Mouse (Mus musculus) brain, embryonic 18.5 days (tissue): ENCODE results near the gene March9.
A peak's percentile ranks its signal among the peaks of the same experiment; 100 is the strongest.

ENCODE experiments used
- DNase-seq: peaks from one replicate; pipeline ENCODE4 v3.0.0-alpha.2; 2012; ENCODE audit warnings: low read depth, low spot score

Gene March9

DNA sequence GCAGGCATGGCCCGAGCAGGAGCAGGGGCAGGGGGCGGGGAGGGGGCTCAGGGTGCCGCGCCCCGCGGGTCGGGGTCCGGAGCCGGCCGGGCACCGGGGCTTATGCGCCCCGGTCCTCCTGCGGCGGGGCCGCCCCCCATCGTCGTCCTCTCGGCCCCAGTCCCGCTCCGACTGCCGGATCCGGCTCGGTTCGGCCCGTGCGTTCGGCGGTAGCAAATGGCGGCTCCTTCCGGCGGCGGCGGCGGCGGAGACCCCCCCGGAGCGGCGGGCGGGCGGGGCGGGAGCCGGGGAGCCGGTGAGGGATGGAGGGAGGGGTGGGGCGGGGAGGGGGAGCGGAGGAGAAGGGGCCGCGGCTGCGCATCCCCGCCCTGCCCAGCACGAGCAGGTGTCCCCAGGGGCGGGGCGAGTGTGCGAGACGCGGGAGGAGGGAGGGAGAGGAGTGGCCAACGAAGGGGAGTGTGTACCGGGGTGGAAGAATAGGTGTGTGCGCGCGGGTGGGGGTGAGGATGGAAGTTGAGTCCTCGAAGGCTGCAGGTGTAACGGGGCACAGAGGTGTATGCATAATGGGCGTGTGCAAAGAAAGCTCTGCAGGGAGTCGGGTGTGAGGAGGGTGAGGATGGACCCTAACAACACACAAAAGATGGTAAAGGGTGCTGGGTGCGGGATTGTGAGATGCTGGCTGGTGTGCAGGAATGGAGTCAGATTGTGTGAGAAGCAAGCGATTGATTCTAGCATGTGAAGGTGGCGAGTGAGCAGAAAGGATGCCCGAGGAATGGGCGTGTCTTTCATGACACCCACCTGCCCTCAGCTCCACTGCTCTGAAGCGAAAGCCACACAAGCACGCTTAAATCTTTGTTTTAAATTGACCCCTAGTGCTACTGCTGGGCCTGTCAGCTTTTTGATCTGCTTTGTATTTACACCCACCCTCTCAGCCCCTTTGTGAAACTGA lies at the start of gene March9:
Gene March9, minus strand, starts transcription at position 217 of the 949 bp plus-strand sequence.
- DNase-seq, result peak; percentile 86

DNA sequence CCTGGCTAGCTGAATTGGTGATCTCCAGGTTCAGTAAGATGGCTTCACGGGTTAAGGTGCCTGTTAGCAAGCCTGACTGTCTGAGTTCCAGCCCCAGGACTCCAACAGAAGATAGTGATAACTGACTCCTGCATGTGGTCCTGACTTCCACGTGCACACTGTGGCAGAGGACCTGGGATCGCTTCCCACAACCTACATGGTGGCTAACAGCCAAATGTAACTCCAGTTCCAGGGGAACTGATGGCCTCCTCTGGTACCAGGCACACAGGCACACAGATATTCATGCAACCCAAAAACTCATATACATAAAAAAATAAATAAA lies 48.2 kb upstream of the March9 start:
- DNase-seq, result no peak

DNA sequence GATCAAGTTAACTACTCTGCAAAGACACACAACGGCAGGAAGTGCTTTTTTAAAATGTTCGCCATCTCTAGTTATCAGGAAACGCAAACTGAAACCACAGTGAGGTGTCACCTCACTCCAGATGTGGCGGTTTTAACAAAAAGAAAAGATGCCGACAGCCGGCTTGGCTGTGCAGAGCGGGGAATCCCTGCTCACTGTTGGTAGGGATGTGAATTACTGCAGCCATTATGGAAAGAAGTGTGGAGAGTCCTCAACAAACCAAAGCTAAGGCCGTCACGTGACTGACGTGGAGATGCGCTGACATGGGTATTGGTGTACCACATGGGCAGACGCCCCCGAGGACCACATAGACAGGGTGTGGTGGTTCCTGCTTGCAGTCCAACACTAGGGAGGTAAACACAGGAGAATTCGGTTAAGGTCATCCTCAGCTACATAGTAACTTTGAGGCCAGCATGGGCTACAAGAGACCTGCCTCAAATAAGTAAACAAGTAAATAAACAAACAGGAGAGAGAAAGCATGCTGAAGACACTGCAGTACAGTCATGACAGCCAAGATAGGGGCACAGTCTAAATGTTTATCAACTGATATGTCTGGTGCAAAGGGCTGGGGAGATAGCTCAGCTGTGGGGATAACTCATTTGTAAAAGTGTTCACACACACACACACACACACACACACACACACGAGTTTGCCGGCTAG lies 47.7 kb upstream of the March9 start:
- DNase-seq, result no peak

DNA sequence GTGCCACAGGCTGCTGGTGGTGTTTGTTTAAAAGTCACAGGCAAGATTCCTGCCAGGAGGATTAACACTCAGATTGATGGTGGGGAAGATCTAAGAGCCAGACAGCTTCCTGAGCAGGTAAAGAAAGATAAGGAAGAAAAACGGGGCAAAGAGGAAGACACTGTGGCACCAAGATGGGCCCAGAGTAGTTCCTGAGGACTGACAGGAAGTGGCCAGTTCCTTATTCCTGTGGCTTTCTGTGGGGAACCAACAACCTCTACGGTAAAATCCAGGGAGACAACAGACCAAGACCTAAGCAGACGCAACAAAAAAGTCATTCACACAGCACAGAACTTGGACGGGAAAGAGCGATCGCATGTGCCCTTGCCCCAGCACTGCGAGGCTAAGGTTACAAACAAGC lies 43.6 kb upstream of the March9 start:
- DNase-seq, result no peak

DNA sequence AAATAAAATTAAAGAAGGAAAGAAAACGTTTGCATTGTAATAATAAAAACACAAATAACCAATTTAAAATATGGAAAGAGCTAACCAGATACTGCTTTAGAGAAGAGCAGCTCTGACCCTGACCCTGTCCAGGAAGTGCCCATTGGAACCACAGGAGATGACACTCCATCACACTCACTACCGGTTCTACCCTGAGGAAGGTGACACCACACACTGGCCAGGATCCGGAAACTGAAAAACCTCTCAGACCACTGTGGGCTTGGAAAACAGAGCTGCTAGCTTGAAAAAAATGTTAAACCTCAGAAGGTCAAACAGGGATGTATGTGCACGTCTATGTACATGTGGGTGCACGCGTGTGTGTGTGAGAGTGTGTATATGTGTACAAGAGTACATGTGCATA lies 41.2 kb upstream of the March9 start:
- DNase-seq, result no peak

DNA sequence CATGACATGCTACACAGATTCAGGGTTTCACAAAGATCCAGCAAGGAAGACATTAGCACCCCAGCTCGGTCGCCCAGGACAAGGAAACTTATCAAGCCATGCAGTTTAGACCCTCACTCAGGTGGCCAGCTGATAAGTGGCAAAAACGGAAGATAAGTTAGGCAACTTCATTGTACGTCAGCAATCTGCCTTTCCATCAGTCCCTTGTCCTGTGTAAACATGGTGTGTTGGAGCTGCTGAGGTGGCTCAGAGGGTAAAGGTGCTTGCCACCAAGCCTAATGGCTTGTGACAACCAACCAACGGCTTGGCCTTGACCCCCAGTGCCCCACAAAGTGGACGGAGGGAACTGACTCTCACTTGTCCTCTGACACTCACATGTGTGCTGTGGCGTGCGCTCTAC lies 40.4 kb upstream of the March9 start:
- no peak for DNase-seq

DNA sequence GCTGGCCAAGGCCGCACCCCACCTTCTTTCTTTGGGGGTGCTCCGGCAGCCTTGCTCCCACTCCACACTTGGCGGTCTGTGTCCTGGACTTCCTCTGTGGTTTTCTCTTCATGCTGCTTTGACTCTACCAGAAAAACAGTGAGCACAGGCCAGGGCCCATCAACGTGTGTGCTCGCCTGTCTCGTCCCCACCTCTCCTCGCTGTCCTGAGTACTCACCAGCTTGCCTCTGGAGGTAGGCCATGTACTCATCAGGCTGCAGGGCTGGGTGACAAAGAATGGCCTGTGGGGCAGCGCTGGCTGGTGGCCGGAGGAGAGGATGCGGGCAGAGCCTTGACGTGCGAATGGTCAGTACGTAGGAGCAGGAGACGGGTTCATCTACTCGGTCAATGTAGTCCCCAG lies 39.9 kb upstream of the March9 start:
- DNase-seq, result no peak

DNA sequence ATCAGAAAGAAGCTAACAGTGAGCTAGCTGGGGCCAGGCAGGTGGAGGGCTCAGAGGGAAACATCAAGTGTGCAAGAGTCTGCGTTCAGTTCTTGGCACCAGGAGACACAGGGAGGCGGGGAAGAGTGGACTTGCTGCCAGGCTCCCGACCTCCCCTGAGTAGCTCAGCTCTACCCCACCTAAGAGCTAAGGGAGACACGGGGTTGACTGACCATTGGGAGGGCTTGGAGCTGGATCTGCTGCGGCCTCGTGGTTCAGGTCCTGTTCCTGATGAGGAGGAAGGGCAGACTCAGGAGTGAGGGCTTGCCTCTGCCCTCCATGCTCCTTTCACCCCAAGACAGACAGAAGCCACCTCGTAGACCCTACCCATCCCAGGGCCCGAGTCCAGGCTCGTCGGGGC lies 39.2 kb upstream of the March9 start:
- DNase-seq, result no peak

DNA sequence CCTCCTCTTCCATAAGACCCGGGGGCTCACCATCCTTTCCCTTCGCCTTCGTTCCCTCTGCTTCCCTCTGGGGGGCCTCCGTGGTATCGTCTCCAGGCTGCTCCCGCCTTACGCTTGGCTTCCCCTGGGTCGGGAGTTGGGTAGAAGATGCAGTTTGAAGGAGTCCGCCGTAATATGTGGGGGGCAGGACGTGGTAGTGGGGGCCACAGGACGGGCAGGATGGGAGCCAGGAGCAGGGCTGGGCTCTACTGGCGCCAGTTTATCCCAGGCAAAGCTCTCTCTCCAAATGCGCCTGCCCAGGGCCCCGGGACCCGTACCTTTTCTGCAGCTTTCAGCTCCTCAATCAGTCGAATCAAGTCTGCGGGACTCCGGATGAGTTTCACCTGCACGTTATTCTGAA lies 38.5 kb upstream of the March9 start:
- DNase-seq, result no peak

DNA sequence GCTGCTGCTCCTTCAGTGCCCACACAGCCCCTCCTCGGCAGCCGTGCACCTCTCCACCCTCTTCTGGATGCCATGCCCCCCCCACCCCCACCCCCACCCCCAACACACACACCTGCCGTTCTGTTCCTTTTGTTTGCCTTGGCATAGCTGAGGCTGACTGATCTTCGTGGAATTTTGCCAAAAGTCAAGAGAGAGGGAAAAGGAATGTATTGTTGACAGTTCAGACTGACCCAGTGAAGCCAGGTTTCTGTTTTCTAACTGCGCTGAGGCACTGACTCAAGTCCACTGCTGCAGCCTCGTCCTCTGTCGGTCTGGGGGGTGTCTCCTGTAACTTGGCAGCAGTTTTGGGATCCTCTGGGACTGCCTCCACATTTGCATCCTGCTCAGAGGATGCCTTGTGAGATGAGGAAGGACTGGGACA lies 34.4 kb upstream of the March9 start:
- no peak for DNase-seq

DNA sequence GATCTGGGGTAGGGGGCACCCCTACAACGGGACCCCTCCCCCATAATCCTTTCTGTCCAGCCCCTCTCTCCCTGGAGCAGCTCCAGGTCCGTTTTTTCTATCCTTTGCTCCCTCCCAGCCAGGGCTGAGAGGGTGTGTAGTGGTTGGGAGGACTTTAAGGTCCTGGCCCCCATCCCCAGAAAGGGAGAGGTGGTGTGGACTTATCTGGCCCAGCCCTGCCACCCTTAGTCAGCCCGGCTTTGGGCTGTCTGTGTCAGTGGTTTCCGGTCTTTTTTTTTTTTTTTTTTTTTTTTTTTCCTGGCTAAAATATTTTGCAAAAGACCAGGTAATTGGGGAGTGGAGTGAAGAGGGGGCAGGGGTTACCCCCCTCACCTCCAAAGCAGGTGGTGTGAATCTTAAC lies 32.8 kb upstream of the March9 start:
- DNase-seq, result no peak

DNA sequence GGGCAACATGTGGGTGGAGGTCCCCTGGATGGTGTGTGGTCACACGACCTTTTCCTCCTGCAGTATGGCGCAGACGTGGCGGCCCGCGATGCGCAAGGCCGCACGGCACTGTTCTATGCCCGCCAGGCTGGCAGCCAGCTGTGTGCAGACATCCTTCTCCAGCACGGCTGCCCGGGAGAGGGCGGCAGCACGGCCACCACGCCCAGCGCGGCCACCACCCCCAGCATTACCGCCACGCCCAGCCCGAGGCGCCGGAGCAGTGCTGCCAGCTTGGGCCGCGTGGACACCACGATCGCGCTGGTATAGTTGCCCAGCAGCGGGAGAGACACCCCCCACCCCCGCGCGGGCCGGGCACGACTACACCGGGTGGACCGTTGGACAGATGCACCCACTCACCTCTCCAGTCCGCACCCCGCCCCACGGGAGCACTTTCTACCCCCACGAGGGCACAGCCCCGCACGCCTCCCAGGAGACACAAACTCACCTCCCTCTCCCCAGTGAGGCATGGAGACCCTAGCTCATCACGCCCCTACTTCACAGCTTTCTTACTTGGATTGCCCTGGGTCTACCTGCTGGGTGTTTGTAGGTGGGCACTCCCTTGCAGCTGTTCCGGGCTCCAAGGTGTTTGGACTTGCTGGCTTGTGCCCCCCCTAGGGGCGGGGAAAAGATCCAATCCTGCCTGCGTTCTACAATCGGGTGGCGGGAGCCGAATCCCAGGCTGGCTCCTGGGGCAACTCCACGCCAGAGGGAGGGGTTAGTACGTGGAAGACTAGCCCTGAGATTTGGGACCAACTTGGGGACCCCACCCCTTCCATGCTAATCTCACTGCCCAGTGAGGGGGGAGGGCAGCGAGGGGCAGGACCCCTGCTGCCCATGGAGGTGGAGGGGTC lies 31.8 kb upstream of the March9 start:
- no peak for DNase-seq

DNA sequence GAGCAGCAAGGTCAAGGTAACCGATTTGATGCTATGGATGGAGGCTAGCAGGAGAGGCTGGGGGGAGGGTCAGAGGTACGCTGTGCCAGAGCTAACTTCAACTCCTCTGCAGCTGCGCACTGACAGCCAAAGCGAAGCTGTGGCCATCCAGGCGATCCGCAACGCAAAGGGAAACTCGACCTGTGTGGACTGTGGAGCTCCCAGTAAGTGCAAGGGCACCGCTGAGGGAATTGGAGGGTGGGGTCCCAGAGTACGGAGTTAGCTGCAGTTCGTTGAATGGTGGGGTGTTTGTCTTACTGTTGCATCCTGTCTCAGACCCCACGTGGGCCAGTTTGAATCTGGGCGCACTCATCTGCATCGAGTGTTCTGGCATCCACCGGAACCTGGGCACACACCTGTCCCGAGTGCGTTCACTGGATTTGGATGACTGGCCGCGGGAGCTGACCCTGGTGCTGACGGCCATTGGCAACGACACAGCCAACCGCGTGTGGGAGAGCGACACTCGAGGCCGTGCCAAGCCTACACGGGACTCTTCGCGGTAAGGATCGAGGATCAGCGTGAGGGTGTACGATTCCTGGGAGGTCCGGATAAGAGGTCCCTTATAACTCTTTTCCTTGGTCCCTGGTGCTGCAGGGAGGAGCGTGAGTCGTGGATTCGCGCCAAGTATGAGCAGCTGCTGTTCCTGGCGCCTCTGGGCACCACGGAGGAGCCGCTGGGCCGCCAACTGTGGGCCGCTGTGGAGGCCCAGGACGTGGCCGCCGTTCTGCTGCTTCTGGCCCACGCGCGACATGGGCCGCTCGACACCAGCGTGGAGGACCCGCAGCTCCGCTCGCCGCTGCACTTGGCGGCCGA lies 30.8 kb upstream of the March9 start:
- no peak for DNase-seq

DNA sequence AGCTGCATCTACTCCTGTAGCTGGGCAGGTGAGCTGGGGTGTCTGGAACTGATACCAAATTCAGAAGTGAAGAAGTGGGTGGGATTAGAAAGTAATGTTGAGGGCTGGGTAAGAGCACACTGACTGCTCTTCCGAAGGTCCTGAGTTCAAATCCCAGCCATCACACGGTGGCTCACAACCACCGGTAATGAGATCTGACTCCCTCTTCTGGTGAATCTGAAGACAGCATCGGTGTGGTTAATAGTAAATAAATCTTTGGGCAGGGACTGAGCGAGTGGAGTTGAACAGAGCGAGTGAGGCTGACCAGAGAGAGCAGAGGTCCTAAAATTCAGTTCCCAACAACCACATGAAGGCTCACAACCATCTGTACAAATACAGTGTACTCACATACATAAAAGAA lies 25.6 kb upstream of the March9 start:
- DNase-seq, result no peak

DNA sequence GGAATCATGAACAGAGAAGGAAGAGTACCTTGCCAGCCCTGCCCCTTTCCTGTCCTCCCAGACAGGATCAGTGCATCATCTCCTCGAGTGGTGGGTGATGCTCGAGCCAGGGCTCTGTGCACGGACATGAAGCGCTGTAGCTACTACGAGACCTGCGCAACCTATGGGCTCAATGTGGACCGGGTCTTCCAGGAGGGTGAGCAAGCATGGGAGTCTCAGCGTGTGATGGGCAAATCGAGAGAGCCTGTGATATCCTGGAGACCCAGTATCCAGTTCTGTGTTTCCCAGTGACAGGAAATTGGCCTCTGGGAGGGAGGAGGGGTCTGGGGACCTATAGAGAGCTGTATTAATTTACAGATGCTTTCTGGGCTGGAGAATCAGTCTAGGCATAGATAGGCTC lies 25.1 kb upstream of the March9 start:
- DNase-seq, result no peak

DNA sequence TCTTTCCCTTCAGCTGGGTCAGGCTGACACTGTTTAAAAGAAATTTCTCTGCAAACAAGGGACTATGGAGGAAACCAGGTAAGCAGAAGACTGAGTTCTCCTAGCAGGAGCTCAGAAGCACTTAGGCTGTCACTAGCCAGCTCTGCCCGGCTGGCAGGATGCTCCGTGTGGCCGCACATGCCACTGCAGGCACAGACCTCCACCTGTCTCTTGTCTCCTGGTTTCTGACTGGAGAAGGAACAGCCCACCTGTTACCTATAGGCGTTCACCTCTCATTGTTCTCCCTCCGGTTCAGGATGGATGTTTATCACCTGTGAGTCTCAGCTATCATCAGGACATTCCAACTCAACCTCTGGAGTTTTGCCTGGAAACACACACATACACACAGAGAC lies 23.9 kb upstream of the March9 start:
- no peak for DNase-seq

DNA sequence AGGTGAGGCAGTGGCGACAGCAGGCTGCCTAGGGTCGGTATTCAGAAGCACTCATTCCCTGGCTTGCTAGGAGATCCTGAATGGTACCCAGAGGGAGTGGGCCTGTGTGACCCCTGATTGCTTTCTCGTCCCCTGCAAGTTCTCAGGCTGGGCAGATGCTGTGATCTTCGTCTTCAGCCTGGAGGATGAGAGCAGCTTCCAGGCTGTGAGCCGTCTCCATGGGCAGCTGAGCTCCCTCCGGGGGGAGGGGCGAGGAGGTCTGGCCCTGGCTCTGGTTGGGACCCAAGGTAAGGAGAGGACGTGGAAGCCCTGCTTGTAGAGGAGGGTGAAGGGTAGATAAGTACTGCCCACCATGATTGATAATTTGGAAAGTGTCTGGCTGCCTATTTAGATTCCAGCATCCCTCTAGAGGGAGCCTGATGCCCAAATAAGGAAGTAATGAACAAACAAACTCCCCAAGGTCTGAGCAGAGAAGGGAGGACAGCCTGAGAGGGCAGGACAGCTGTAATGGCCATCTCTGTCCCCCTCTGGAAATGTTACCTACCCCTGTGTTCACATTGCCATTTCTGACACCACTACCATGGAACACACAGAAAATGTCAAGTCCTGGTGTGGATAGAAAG lies 23.4 kb upstream of the March9 start:
- DNase-seq, result no peak

DNA sequence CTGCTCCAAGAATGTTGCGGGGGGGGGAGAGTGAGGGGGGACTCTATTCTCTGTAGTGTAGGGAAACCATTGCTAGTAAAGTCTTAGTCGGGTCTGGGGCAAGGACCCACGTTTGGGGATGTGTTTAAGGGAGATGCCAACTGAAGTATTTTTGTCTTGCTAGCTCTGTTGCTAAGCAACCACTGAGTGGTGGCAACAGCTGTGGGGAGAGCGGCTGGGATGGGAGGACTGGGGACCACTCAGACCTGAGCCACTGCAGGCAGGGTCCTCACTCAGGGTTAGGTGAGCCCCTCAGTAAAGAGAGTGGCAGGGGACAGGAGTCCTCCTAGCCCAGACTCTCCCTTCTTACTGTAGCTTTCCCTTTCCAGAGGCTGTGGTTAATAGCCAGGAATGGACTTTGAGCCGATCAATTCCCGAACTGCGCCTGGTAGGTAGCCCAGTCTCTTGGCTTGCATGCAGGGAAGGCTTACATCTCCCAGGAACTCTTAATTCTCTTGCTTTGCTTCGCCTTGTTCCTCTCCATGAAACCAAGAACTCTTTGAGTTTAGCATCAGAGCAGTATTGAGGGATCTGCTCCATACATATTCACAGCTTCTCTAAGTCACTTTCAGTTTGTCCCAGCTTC lies 22.1 kb upstream of the March9 start:
- DNase-seq, result no peak

DNA sequence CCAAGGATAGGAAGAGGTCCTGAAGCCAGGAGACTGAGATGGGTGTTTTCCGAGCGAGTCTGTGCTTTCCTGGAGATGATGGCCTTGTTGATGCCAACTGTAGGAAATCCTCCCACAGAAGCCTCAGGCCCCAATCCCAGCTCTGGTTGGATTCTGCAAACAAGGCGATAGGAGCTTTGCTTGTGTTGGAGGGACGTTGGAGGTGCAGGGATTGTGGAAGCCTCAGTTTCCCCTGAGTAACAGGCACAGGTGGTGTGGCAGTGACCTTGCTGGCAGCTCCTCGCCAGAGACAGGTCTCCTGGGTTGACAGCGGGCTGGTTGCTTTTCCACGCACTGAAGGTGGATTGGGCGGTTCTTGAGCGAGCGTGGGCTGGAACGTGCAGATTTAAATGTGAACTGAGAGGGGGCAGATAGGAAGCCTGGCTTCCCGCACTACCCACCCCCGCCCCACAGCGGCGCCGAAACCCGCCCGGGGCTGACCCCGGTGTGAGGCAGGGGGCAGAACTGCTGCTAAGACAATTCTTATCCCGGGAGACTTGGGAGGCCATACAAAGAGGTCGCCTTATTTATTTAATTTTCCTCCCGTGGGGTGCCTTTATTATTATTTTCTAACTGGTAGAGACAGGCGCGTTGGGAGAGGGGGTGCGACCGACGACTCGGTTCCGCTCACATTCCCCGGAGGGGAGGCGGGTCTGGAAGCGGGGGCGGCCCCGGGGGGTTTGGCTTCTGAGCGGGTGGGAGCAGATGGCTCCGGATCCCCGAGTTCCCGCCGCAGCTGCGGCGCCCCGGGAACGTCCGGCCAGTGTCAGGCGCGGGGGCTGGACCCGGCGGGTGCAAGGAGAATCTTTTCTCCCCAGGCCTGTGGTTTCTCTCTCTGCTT lies 21.2 kb upstream of the March9 start:
- no peak for DNase-seq
